Mouse (Mus musculus) lung, adult 18-20 months (tissue): ENCODE data around the gene D17H6S53E.

Experiments
- DNase-seq, 2 experiments: peaks; one replicate each; pipeline ENCODE4 v3.0.0; 2022; ENCODE audit warnings: mixed read lengths in 2 of 2

D17H6S53E gene

DNA sequence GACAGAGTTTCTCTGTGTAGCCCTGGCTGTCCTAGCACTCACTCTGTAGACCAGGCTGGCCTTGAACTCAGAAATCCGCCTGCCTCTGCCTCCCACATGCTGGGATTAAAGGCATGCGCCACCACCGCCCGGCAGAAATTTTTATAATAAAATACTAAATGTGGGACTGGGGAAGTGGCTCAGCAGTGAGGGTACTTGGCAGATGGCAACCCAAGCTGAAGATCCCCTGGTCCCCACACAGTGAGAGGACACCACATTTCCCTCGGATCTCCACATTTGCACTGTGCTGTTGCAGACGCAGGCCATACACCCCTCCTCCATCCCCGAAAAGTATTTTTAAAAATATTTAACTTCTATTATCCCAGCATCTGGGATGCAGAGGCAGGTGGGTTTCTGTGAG lies 7.3 kb downstream of the D17H6S53E start:
- no peak for DNase-seq

DNA sequence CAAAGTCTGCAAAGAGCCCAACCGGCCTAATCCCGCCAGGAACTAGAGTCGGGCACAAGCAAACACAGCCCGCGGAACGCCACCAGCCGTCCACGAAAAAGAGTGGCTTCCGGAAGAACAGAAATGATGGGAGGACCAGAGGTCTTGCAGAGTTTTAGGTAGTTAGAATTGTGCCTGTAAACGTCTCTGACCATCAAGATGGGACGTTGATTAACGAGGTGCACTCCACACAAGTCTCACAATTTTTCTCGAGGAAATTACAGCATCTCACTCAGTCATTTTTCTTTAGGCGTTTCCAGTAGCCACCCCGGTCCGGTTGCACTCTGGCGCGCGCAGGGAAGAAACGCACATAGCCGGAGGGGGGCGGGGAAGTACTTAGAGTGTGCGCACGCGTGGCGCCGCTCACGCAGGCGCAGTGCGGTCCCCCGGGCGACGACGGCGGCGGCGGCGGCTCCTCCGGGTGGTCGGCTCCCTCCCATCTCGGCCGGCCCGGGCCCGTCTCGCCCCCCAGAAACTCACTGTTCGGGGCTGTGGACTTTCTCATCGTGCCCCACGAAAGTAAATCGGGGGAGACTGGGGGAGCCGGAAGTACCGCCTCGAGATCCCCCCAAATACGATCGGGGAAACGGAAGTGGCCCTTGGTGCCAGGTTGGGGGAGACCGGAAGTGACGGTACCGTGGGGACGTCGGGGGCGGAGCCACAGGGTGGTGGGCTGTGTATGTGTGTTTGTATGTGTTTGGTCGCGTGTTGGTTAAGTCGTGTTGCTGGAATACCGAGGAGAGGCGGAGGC lies 8.8 kb downstream of the D17H6S53E start, which contains the start of gene Bag6:
TSS of gene Bag6 (plus strand) at position 378 of the 790 bp plus-strand sequence.
- peak; percentile 91 to 93 for DNase-seq

DNA sequence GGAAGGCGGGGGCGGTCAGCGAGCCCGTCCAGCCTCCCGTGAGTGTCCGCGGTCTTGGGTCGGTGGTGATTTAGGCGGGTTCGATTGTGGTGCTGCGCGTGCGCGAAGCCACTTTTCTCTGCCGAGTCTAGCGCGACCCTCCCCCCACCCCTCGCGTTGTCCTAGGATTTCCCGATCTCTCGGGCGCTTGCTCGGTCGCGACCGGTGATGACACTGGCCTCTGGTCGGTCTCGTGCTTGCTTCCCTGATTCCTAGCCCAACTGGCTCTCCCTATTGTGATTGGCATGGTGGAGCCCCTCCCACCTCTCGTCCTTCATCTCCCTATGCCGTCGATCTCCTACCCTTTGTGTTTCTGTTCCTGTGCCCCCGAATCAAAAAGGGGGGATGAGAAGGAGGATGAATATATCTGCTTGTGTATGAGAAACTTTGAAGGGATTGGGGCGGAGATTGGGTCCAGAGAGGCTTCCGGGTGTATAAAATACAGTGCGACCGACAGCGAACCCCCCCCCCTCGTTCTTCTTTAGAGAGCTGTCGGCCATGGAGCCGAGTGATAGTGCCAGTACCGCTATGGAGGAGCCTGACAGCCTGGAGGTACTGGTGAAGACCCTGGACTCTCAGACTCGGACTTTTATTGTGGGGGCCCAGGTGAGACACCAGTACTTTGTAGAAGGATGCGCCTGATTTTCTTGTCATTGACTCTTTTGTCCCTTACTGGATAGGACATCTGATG lies 9.6 kb downstream of the D17H6S53E start:
- peak in 1 of 2 experiments; percentile 72 for DNase-seq

DNA sequence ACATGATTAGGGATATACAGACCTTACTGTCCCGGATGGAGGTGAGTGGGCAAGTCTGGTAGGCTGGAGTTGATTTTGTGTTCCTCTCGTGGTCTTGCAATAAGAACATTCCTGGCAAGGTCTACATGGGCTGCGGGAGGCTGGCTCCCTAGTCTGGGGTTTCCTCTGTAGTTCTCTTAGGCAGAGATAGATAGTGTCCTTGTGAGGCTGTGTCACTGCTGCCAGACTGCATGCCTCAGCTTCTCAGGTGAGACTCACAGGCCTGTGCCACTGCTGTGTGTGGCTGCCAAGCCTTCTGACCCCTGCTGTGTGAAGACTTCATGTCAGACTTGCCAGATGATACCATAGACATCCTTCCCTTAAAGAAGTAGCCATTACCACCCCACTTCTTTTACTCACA lies 13.1 kb downstream of the D17H6S53E start:
- DNase-seq = no peak

DNA sequence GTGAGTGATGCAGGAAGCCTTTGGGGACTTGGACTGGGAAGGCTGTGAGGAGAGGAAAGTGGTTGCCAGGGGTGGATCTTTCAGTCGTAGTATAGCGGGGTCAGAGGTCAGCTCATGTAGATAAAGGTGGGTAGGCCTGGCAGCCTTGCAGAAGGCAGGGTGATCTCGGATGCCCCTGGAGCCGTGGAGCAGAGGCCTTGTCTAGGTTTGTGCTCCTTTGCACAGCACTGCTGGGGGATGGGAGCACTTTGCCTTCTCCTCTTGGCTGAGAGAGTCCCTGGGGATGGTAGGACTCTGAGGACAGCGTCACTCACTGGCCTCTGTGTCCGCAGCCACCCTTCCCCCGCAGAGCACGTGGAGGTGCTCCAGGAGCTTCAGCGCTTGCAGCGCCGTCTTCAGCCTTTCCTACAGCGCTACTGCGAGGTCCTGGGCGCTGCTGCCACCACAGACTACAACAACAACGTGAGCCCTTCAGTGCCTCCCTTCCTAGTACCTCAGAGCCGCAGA lies 14.4 kb downstream of the D17H6S53E start:
- DNase-seq = no peak

DNA sequence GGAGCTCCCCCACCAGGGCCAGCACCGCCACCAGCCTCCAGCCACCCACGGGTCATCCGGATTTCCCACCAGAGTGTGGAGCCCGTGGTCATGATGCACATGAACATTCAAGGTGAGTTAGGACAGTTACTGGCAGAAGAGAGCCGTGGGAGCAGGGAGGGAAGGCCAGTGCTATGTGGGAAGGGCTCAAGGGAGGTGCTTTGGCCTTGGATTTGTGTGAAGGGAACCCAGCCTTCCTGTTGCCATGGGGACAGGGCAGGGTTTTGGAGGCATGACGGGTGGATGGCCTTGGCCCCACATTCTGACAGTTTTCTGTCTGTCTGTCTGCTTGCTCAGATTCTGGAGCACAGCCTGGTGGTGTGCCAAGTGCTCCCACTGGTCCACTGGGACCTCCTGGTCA lies 15.8 kb downstream of the D17H6S53E start:
- DNase-seq = no peak

DNA sequence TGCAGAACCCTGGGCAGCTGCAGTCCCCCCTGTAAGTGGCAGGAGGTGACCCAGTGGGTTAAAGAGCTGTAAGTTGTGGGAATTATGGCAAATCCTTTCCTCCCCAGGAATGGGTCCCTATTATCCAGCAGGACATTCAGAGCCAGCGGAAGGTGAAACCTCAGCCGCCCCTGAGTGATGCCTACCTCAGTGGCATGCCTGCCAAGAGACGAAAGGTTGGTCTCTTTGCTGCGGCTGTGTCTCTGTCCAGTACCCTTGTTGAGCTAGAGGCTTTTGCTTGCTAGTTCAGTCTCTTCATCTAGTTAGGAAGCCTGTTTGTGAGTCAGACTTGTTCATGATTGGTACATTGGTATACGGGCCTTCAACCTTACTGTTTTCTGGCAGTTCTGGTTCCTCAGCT lies 20.0 kb downstream of the D17H6S53E start:
- no peak for DNase-seq

DNA sequence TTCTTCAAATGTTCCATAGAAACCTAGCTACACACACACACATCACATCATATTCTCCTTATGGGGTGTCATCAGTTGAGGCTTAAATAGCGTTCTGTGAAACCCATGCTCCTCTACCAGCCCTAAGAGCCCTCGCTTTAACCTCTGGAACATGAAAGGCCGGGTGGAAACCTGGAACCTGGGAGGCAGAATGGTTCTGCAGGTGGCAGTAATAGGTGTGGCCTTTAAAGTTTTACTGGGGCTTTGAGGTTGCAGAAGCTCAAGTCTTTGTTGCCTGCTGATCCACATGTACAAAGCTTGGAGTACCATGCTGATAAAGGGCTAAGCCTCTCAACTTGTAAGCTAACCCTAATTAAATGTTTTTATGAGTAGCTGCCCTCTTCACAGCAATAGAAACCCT lies 21.2 kb downstream of the D17H6S53E start:
- DNase-seq = no peak

DNA sequence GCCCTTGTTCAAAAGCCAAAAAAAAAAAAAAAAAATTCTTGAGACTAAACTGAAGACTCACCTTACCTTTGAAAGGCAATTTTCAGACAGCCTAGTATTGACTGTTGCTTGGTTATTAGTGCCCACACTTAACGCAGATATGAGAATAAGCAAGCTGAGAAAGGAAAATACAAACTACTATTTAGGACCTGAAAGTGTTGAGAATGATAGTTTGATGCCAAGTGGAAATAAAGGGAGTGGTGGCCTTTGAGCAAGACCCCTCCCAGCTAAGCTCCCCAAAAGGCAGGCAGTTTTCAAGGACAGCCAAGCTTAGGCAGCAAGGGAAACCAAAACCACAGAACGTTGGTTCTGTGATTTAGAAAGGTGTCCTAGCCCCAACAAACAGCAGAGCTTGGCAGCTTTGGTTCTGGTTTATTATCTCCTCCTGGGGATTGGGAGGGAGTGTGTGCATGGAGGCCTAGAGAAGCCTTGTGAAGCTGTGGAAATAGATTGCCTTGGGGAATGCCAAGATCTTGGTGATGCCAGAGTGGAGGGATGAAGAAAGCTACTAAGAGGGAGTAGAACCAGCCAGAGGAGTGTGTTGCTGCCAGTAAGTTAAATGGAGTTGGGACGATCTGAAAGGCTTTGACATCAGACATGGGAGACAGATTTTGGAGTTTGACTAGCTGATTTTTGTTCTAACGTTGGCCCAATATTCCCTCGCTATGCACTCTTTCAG lies 21.9 kb downstream of the D17H6S53E start:
- no peak for DNase-seq

DNA sequence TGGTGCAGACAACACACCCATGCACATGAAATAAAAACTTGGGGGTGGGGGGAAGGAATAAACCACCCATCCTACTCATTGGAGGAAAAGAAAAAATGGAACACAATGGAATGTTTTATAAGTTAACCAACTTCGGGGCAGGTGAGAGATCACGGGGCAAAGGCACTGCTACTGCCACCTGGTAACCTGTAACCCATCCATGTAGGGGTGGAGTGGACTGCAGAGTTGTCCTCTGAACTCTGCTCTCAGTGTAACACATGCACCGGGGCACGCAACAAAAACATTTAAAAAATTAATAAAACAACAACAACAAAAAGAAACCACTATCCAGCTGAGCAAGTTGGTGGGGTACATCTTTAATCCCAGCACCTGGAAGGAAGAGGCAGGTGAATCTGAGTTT lies 25.9 kb downstream of the D17H6S53E start:
- no peak for DNase-seq

DNA sequence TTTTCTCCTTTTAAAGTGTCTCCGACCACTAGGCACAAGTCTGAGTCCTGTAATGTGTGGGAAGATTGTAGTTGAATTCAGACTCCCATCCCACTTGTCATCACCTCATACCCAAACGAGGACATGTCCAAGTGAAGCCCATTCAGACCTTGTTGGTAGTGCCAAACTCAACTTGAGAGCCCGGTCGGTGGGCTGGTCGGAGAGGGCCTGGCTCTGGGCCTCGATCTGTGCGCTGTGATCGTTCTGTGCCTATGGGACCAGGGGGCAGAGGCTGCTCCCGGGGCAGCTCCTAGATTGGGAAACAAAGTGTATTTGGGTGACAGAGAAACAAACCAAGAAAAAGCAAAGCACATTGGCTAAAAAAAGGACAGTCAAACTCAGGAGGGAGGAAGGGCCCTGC lies 26.9 kb downstream of the D17H6S53E start:
- no peak for DNase-seq

DNA sequence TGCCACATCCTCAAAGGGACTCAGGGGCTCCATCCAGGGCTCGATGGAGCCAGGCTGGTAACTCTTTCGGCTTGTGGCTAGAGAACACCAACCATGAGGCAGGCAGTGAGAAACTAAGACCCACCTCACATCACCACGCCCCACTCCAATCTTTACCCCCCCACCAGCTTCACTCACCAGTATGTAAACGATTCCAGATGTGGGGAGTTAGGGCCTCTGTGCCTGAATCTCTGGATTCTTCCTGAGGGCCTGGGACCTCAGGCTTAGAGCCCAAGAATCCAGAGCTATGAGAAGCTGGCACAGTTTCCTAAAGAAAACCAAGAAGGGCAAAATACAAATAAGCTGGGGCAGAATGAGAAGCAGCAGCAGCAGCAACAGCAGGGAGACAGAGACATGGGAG lies 27.8 kb downstream of the D17H6S53E start:
- no peak for DNase-seq

DNA sequence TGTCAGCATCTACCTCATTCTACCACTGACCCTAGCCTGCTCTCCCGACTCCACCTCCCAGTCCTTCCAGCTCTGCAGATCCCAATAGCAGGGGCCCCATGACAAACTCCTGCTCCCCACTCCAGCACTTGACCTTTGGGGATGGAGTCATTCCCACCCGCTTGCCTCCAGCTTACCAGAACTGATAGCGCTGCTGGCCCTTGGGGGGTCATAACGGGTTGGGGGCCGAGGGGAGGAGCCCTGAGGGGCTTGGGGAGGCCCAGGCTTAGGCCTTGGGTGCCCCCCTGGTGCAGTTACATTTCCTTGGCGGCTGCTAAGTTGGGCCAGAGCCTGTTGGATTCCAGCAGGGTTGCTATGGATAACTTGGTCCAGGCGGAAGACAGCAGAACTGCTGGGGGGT lies 28.4 kb downstream of the D17H6S53E start:
- no peak for DNase-seq

DNA sequence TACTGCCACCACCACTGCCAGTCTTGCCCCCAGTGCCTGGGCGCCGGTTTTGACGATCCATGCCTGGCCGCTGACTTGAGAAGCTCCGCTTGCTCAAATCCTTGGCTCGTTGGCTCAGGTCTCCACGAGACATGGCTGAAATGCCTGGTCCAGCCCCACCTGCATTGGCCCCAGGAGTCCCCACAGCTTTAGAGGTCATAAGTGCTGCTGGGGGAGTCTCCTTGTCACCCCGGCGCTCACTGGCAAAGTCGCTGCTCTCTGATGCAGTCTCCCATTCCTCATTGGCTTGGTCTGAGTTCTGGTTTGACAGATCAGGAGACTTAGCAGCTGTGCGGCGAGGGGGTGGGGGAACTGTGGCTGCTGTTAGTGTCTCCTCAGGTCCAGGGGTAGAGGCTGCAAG lies 29.3 kb downstream of the D17H6S53E start:
- DNase-seq = no peak

DNA sequence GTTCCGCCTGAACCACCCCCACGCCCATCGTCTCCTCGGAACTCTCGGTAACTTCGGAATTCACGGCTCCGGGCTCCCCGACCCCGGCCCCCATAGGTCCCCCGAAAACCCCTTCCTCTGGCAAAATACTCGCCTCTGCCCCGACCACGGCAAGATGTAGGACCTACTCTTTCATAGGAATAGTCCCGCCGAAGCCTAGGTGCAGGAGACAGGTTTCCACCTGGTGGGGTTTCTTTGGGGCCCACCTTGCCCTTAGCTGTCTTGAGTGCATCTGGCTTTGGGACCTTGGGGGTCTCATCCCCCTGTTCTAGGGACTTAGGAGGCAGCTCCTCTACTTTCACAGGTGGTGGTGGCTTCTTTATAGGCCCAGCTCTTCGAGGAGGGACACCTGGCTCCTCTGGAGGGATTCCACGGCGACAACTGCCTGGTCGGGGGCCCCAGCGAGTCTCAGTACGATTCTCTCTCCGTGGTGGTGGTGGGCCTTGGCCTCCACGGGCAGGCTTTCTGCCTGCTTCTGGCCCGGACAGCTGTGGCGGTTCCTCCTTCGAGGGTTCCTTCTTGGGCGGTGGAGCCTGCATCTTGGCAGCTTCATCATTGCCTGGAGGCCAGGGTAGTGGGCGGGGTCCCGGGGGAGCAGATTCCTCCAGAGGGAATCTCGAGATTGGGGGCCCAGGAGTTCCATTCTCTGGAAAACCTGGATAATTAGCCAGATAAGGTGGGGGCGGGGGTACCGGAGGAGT lies 30.5 kb downstream of the D17H6S53E start:
- DNase-seq = no peak

DNA sequence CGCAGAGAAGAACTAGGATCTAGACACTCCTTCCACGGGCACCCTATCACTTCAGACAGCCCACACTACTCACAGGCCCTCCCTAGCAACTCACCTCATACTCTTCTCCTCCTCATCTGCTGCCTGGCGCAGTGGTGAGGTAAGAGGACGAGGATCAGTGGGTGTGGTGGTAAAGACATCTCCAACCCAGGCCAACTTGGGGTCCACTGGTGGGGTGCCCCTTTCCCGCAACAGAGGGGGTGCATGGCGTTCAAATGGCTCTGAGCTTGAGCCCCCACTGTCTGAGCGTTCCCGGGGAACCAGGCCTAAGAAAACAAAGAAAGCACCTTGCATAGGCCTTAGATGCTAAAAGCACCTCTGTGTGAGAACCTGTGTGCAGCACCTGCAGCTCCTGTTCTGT lies 31.1 kb downstream of the D17H6S53E start:
- no peak for DNase-seq

DNA sequence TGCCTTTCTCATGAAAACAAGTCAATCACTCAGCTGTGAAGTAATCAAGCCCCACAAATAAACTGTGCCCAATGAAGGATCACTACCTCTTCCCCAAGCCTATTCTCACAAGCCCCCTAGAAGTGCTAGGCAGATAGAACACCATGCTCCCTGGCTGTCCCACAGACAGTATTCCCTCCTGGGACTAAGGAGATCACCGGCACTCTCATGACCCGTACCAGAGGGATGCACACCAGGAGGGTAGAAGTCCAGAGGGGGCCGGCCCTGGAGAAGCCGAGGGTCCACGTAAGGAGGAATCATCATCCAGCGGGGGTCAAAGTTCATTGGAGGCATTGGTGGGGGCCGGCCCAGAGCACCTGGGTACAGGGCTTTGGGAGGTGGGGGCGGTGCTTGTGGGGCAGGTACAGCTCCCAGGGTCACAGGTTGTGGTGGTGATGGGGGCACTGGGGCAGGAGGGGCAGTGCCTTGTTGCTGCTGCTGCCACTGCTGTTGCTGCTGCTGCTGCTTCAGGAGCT lies 31.5 kb downstream of the D17H6S53E start:
- DNase-seq = no peak

DNA sequence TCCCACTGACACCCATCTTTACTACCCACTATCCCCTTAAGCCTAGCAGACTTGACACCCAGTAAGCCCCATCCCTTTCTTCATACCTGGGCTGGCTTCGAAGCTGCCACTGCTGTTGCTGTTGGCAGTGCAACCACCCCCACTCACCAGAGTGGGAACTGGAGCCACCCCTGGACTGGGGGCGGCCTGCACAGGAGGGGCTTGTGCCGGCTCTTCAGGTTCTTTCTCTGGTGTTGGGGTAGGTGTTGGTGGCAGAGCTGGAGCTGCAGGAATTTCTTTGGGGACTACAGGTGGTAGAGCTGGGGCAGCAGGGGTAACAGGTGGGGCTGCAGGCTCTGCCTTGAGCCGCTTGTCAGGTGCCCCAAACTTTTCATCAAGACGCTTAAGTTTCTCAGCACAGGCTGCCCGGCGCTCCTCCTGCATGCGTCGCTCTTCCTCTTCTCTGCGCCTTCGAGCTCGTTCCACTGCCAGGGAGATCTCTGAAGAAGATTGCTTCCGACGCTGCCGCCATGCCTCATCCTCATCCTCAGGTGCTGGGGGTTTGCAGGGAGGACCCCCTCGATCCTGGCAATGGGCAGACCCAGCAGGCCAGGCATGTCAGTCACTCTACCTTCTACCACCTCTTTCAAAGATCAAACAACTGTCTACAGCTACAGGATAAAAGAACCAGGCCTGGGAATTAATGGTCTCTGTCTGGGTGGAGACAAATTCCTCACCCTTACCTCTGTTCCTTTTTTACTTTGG lies 32.8 kb downstream of the D17H6S53E start:
- no peak for DNase-seq

DNA sequence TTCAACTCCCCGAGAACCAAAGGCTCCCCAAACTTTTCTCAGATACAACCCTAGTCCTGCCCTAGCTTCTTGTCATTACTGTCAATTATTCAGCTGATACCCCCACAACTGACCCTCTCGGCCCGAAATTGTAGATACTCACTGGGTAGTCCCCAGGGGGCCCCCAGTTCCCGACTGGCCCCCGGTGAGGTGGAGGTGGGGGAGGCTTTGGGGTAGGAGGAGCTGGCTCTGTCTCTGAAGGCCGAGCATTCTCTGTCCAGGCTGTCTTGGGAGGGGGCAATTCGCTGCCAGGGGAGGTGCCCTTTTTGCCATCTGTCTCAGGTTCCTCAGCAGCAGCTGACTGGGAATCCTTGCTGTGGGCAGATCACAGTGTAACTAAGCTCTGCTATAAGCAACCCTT lies 33.5 kb downstream of the D17H6S53E start:
- no peak for DNase-seq

DNA sequence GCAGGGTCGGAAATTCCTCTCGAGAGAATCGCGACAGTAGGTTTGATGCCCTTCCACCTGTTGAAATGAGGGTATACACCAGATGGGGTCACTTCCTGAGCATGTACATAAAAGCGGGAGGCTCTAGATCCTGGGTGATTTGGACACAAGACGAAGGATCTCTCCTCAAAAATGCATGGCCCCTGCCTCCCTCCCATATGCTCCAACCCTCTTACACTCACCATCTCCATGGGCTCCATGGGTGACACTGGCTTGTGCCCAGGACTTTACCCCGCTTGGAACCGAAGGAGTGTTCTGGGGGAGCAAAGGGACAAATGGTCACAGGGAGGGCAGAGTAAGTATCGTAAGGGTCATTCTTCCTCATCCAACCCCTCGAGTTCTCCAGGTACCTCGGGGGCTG lies 35.2 kb downstream of the D17H6S53E start:
- no peak for DNase-seq

DNA sequence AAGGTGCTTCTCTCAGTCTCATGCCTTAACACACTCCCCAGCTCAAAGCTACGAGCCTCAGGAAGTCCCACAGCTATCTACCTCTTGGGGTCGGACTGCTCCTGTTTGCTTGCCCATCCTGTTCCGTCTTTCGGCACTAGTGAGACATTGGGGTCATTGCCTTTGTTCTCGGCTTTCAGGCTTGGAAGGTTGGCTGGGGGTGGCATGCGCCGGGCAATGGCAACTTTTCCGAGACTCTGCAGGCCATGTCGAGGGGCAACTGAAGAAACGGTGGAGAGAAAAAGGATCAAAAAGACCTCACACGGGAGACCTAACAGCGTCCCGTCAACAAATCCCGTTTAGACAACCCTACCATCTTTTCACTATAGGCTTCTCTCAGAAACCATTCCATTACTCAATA lies 35.9 kb downstream of the D17H6S53E start:
- DNase-seq = no peak

DNA sequence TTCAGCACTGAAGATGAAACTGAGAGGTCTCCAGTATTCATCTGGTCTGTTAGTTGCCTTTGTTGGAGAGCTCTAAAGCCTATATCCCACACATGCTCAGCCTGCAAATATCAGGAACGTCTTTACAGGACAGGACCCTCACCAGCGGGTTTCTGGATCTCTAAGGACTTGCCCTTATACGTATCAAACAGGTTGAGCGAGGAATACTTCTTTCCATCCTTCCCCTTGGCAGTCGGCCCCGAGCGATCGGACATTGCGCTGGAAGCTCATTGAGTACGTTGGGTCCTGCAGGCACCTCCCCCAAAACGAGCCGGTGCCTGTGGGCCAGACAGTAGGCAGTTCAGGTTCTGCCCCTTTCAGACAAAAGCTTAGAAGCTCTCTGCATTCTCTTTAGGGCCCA lies 36.6 kb downstream of the D17H6S53E start:
- DNase-seq = peak; percentile 66 to 72
